Mouse (Mus musculus) common myeloid progenitor, adult 5-6 weeks (primary cell): ENCODE results near the gene Lrrc8e. TPM values are rescaled to one million over a fixed set of nuclear protein-coding genes. Genes with fewer than 3 reads are reported as not detected.
"Not testable (repeated sequence)": the region's sequence is repeated elsewhere in the genome, so short reads cannot be mapped to it uniquely, and the experiment has no call there.

Source experiments
- ATAC-seq: replicated peaks from 2 replicates; pipeline ENCODE4 v1.8.0; 2016; ENCODE audit warnings: low read depth, mild to moderate bottlenecking, moderate TSS enrichment, inconsistent platforms; ENCODE audit not compliant: poor library complexity, severe bottlenecking
- total RNA-seq: library from RNA; stranded (forward); fragments of 200-1000, 187-1606 nt; gene quantifications from 2 replicates; pipeline ENCODE4 v1.2.3, GENCODE M21; 2017

The Lrrc8e gene
- total RNA-seq, 1 experiment from 2014 or later: not detected

DNA sequence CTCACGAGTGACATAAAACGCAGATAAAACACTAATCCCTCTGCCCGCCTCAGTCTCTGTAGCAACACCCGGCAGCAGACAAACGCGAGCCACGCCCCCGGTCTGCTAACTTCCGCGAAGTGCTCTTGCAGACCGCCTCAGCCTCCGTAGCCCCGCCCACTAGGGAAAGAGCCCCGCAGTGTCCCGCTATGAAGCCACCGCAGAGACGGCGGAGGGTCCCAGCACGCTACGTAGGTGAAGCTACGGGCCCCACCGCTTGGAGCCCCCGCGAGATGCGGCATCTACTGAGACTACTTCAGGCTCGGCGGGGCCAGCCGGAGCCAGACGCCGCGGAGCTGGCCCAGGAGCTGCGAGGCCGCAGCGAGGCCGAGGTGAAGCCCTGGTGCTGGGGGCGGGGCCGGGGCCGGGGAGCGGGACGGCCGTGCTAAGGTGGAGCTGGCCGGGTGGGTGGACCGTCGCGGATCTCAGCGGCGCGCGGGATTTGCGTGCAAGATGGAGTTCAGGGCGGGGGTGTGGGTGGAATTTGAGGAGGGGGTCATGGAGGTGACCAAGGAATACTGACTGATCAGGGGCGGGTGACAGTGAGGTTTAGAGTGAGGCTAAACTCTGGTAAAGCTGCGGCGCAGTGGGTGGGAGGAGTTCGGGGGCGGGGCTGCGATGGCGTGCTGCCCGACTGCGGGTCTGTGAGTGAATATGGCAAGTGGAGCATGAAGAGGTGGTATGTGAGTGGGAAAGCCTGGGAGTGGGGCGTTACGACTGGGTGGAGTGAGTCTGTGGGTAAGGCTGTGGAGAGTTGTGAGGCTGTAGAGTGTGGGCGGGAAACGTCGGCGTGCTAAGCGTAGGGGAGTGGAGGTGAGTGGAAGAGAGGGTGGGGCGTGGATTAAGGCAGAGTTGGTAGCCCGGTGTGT is 26.6 kb downstream of the Lrrc8e start, which contains the start of gene Snapc2:
Gene Snapc2 (plus strand): TSS at position 147 of the 908 bp plus-strand sequence.
- peak; percentile 86 for ATAC-seq

DNA sequence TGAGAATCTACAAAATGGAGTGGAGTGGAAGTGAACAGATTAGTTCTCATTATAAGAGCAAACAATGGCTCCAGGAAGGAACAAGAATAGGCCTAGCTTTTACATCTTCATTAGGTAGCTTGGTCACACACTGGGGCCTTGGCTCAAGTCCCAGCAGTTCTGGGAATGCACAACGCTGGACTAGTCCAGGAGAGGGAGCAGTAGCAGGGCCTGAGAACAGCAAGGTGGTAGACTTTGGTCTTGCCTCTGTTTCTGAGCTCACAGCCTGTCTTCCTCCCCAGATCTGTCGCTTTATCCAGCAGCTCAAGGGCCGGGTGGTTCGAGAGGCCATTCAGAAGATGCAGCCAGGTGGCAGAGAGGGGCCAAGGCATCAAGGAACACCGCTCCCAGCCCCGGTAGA is 27.4 kb downstream of the Lrrc8e start:
- ATAC-seq: no peak

DNA sequence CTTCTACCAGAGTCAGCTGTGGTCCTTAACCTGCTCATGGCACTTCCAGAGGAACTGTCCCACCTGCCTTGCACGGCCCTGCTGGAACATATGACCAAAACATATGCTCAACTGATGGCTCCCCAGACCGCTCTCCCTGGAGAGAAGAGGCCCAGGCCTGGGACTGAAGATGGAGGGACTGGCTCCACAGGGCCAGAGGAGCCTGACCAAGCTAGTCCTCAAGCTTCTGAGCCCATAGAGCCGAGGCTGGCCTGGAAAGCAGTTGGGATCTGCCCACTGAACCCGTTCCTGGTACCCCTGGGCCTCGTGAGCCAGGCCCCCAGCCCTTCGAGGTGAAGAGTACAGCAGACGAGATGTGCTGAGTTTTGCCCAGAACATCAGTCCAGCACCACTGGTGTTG is 28.8 kb downstream of the Lrrc8e start:
- not testable (repeated sequence) for ATAC-seq

DNA sequence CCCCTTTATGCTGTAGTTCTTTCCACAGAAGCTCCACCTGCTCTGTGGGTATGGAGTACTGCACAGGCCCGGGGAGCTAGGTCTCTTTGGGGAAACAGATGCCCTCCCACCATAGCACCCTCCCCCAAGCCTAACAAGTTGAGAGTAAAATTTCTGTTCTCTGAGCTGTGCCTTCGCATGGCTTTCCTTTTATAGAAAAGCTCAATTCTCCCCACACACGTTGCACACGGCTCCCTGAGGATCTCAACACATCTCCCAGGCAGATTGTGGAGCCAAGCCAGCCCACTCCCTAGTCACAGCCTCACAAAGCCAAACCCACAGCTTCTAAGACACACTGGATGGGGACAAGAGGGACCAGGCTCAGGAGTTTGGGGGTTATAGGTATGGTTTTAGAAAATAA is 30.3 kb downstream of the Lrrc8e start:
- ATAC-seq: no peak

DNA sequence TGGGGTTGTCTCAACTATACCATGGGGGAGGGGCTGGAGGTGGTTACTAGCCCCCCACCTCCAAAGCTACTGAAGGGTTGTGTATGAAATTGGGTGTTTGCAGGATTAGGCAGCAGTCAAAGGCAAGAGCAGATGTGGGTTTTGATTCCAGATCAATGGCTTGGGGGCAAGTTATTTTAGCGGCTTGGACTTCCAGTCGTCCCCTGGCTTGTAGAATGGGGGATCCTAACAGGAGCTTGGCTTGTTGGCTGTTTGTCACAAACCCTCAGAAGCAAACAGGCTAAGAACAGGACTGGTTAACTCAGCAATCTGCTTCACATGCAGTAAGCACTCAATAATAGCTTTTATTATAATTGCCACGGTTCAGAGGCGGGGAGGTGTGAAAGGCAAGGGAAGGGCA is 30.7 kb downstream of the Lrrc8e start:
- no peak for ATAC-seq

DNA sequence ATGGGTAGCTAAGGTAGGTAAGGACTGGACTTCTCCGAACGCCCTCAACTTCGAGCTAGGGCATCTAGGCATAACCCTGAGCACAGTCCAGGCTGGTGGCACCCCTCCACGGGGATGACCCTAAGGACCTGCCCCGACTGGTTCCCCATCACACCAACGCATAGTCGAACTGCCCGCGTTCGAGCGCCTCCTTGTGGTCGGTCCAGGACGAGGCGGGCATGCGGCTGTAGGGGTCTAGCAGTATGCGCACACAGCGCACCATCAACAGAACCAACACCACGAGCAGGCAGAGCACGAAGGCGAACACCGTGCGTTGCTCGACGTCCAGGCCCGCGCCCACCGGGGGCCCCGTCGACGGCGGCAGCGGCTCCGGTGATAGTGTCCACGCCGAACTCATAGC is 31.6 kb downstream of the Lrrc8e start:
- peak; percentile 69 for ATAC-seq

DNA sequence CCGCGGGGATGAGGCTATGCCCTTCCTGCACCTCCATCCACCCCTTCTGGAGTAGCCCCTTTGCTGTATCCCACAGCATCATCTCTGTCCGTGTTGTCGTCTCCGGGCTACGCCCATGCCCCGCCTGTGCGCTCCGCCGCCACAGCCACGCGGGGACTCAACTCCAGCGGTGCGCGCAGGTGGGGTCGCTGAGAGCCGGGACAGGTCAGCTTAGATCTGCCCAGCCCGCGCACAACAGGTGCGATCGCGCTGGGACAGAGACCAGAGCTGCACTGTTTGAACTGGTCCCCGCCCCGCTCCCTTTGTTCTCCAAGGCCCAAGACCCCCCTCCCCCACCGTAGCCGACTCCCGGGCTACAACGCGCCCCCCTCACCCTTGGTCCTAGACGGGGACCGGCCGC is 32.1 kb downstream of the Lrrc8e start:
- ATAC-seq: 0 out of 2 replicates have a peak, but pooled peaks have one; percentile 10

DNA sequence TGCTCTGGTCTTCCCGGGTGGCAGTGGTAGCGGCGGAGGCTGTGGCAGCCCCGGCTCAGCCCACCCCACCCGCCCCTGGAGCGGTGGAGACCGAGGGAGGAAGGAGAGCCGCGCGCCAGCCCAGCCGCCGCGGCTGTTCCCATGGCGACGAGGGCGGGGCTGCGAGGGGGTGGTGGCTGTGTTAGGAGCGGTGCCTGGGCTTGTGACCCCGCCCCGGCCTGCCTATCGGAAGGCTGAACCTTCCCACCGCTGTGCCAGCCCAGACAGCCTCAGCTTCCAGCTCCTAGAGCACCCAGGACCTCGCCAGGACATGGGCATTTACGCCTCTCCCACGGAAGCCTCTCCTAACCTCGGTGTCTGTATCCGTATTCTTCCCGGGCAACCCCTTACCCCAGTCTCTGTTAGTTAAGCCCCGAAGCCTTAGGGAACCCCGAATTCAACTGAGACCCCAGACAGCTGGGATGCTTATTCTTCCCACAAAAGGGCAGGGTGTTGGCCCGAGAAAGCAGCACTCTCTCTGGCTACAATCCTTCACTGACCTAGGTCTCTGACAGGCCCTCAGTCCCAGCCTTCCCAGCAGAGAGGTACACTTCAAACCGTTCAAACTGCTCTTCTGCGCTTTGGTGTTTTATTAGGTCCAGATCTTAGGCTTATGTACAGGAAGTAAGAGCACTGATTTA is 32.6 kb downstream of the Lrrc8e start, which contains the start of gene Ctxn1:
Gene Ctxn1 (minus strand): TSS at position 150 of the 680 bp plus-strand sequence.
- ATAC-seq: peak; percentile 92

DNA sequence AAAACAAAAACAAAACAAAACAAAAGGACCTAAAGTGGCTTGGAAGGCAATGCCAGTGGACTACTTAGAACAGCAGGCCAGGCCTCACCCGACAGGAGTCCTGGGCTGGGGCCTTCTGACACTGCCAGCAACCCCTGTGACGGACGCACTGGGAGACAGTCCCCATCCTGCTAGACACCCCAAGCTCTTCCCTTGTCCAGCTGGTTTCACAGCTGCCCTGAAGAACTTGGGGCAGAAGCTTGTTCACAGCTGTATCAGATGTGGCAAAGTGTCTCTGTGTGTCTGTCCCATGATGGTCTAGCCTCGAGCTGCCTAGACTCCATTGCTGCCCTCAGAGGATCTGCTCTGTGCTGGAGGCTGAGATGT is 33.2 kb downstream of the Lrrc8e start:
- ATAC-seq: no peak

DNA sequence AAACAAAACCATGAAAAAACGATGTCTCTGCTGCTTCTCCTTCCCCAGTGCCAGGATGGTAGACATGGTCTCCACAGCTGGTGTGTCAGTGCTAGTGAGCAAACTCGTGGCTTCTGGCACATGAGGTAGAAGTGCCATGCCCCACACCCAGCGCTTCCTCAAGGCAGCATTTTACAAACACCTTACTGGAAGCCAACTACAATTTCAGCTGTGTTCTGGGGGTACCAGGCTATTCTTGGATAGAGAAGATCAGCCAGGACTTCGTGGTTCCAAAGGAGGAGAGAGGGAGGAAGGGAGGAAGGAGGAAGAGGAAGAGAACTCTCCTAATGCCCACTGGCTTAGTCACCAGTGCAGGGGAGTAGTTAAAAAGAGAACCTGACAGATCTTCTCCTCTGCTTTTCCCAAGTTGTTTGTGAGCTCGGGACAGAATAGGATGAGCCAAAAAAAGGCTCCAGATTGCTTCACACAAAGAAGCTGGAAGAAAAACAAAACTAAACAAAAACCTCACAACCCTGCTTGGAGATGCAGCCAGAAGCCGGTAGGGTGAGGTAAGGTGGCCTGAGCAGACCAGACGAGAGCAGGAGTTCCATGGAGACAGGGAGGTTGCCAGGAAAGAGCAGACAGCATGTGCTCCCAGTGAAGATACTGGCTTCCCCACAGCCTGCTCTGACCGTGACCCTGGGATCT is 36.6 kb downstream of the Lrrc8e start:
- no peak for ATAC-seq

DNA sequence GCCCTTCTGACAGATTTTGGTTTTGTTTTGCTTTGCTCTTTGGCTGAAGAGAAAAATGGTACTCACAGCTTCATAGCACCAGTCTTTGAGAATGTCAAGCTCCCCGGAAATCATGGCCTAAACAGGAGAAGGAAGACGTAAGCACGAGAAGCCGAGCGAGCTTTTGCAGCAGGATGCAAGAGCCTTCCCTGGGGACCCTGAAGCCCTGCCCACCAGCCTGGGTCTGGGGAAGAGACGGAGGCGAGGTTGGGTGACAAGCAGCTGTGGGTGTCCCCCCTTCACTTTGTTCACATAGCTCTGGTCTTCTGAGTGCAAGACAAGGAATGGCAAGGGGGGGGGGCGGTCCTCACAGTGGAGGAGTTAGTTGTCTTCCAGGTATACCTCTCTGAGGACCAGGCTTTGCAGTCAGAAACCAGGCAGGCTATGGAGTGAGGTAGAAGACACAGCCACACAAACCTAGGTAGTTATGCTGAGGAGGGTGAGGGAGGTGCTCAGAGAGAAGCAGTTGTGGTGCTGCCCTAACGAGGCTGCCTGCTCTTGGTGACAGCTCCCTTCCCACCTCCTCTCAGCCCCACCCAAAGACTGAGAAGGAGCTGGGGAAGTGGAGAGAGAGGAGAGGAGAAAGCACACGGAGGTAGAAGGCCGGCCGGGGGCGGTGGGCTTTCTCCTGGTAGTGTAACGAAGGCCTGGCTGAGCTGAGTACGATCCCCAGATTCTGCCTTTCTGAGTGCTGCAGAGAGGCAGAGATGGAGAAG is 38.7 kb downstream of the Lrrc8e start:
- ATAC-seq: no peak

DNA sequence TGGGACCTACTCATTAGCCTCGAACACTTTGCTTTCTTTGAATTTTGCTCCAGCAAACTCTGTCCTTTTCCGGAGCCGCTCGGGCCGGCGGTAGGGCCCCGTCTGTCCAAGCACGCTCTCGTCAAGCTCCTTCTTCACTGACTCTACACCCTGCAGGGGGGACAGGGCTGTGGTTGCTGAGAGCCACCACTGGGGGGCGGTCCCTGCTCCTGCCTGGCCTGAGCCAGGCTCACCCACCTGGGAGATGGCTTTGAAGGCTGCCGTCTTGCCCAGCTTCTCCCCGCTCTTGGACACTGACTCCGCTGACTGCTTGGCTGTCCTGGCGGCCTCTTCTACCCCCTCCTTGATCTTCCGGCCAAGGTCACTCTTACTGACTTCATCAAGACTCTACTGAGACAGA is 41.0 kb downstream of the Lrrc8e start:
- peak; percentile 87 for ATAC-seq

DNA sequence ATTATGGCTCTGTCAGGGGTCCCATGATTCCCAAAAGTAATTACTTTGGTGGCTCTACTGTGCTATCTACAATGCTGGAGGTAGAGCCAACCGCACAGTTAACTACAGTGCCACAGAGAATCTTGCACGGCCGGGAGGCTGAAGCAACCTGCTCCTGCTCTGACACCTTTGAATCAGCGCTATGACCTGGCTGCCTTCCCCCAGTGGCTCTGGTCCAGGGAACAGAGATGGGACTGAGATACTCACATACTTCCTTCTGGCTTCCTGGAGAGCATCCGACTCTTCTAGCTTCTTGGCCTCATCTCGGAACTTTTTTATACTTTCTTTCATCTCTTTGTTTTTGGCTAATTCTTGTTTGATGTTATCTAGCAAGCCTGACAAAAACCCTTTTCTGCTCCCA is 43.0 kb downstream of the Lrrc8e start:
- no peak for ATAC-seq

DNA sequence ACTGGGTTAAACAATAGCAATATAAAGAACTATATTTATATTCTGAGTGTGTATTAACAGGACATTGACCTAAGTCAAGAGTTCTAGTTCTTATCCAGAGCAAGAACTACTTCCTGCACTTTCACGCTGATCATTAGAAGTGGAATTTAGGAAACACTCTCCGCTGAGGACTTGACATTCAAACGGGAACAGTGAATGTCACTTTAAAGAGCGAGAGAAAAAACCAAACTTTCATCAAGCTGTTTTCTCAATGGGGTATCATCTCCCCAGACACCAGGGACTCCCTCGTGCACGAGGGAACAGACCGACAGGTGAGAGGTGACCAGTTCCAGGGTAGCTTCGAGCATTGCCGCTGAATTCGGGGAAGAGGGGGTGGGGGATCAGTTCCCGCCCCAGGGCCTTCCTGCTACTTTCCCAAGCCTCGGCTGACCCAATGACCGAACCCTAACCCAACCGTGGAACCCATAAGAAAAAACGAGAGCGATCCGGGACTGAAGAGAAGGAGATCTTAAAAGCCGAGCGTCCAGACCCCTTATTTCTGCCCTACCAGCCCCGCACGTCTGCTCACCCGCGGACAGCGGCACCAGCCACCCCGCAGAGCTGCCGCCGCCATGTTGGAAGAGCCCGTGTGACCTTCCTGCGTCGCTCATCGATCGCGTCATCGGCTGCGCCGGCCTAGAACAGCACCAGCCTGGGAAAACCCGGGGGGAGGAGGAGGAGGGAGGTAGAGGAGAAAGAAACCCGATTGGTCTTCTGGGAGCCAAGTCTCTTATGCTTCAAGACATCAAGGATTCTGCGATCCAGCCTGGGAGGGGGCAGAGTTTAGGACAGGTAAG is 48.9 kb downstream of the Lrrc8e start, which contains the start of gene Timm44:
Gene Timm44 (minus strand): TSS at position 639 of the 836 bp plus-strand sequence.
- ATAC-seq: peak; percentile 100

DNA sequence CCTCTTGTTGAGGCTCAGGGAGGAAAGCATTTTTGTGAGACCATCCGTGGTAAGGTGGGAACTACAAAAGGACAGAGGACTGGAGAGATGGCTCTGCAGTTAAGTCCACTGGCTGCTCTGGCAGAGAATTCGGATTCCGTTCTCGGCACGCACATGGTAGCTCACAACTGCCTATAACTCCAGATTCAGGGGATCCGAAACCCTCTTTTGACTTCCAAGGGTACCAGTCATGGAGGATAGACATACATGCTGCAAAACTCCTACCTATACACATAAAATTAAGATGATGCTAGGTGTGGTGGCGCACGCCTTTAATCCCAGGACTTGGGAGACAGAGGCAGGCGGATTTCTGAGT is 49.5 kb downstream of the Lrrc8e start:
- no peak; the same call in 1 of the 2 replicates for ATAC-seq
